Mouse (Mus musculus) spleen, embryonic (tissue): ENCODE data around the gene Spire2.

Experiments used
- CTCF ChIA-PET: fragments of 350-600 bp; sonication (Branson Sonifier 250); formaldehyde crosslinking; loops from one replicate; lab custom pipeline; 2022; lab: Charles Lee

The Spire2 gene

DNA sequence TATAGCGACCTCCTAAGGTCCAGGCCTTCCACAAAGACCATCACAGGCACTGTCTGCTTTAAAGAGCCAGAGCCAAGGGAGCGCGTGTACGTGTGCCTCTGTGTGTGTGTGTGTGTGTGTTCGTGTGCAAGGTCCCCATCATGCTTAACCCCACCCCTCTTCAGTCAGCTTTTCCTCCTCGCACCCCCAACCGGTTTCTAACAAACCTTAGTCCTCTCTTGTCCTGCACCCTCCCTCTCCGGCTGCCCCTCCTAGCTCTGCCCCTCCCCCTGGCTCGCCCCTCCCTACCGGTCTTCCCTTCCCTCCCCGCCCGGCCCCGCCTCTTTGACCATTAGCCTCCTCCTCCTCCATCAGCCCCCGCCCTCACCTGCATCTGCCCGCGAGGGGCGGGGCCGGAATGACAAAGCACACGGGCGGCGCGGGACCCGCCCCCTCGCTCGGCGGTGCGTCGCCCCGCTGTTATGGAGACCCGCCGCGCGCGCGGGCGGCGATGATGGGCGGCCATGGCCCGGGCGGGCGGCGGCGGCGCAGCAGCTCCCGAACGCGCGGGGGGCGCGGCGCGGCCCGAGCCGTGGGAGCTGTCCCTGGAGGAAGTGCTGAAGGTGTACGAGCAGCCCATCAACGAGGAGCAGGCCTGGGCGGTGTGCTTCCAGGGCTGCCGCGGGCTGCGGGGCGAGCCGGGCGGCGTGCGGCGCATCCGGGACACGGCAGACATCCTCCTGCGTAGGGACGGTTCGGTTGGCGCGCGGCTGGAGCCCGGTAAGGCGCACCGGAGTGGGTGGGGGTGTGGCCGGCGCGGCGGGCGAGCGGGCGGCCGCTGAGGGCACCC is at the start of gene Spire2:
Spire2 (plus strand) TSS at position 452 of the 829 bp plus-strand sequence.
- CTCF ChIA-PET: no interaction called here

GRCm38 (mm10) chr8:123282994-123283393 is 49.5 kb upstream of the Spire2 start:
- CTCF ChIA-PET: interaction anchor here (0.7 kb wide), 1 partner anchor 80 kb away, joined by 3 read pairs; no protein-coding TSS in a partner anchor

DNA sequence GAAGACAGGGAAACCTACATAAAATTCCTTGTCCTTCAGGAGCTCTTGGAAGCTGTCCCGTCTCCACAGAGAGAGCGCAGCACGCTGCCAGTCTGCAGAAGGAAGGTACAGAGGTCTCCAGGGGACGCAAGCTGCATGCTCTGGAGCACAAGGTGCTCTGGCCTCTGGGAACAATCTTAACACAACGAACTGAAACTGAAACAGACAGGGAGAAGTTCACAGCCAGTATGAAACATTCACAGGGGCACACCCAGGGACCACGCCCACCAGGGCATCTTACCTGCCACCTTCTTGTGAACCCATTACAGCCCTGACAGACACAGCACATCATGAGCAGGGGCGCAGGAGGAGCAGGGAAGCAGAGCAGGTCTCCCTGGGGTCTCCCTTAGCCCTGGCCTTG is 48.5 kb upstream of the Spire2 start:
- CTCF ChIA-PET: no interaction called here

DNA sequence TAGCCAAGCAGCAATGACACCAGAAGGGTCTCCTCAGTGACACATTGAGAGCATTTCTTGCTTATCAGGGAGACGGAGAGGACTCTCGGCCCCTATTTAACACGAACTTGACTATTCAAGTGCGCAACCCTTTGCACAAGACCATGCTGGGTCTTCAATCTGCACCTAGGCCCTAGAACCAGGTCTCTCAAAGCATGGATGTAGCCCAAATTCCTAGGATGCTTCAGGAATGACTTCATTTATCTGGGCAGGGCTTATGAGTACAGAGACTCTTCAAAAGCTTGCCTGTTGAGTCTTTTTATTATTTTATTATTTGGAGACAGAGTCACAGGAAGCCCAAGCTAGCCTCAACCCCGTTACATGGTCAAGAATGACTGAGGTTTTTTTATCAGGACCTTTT is 48.0 kb upstream of the Spire2 start:
- CTCF ChIA-PET: no interaction called here

- CTCF ChIA-PET: no interaction called here
These were observed 45.2 kb upstream of the Spire2 start for GRCm38 (mm10) chr8:123287362-123287761.

DNA sequence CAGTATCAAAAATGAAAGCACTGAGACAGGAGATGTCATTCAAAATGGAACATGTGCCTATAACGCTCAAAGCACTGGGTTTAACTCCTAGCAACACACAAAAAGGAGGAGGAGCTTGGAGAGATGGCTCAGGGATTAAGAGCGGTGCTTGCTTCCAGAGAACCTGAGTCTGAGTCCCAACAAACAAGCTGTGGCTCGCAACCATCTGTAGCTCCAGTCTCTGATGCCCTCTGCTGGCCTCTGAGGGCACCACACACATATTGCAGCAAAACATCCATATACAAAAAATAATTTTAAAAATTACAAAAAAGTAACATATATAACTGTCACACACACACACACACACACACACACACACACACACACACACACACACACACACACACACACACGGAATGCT is 42.3 kb upstream of the Spire2 start:
- CTCF ChIA-PET: interaction anchor here (0.5 to 0.8 kb wide), 6 partner anchors 61 to 793 kb away, joined by 3 to 12 read pairs (median 6); no protein-coding TSS in a partner anchor

GRCm38 (mm10) chr8:123290679-123291078 is 41.8 kb upstream of the Spire2 start:
- CTCF ChIA-PET: interaction anchor here (0.5 to 0.7 kb wide), 3 partner anchors 61 to 743 kb away, joined by 3 to 6 read pairs (median 4); no protein-coding TSS in a partner anchor

DNA sequence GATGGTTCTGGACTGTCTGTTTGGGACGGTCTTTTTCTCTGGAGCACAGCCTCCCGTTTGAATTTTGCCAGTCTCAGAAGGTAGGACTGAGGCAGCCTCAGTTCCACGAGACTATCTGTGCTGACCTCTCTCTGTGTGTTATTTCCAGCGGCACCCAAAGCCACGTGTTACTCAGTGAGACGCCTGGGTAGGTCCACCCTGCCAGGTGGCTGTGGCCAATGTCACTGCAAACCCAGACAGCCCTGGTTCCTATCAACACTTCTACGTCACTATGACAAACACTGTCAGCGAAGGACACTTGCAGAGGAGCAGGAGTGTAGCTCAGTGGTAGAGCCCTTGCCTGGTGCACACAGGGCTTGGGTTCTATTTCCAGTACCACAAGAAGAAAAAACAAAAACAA is 40.8 kb upstream of the Spire2 start:
- CTCF ChIA-PET: no interaction called here

- CTCF ChIA-PET: no interaction called here
These were observed 40.2 kb upstream of the Spire2 start for GRCm38 (mm10) chr8:123292281-123292680.

GRCm38 (mm10) chr8:123292785-123293184 is 39.7 kb upstream of the Spire2 start:
- CTCF ChIA-PET: no interaction called here

DNA sequence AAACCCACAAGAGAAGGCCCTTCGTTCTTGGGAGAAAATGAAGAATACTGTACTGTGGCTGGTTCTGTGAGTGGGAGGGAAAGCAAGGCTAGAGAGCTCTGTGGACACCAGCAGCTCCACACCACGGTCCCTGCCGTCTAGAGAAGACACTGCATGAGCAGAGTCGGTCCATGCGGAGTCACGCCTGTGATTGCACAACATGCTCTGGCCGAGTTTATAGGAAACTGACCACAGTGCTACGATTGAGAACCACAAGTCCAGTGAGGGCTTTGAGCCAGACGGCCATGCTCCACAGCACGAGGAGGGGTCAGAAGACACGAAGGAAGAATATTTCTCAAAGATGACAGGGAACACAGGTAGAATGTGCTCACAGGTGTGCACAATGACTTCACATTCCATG is 34.2 kb upstream of the Spire2 start:
- CTCF ChIA-PET: no interaction called here

GRCm38 (mm10) chr8:123308738-123309137 is 23.8 kb upstream of the Spire2 start:
- CTCF ChIA-PET: no interaction called here

GRCm38 (mm10) chr8:123317781-123318466 is 14.6 kb upstream of the Spire2 start:
- CTCF ChIA-PET: interaction anchor here (0.7 kb wide), 1 partner anchor 408 kb away, joined by 3 read pairs; no protein-coding TSS in a partner anchor

DNA sequence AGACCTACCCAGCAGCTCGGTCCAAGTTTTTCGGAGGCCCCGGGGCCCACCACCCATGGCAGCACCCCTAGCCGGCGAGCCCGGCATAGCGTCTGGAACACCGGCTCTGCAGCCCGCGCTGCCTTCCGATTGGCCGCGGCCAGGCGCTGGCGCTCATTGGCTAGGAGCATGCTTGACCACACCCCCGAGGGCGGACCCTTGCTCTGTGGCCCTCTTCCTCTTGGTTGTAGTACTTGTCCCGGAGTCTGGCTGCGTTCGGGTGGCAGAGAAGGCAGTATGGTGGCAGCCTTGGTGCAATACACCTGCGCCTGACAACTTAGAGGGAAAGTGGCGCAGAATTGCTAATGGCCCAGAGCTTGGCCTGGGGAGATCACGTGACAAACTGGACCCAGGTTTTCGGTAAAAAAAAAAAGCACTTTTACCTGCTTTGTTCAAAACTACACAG is 14.0 kb upstream of the Spire2 start, which contains the start of gene Fanca:
Fanca (minus strand) TSS at position 110 of the 445 bp plus-strand sequence.
- CTCF ChIA-PET: interaction anchor here (0.5 to 0.7 kb wide), 2 partner anchors 408 to 642 kb away, joined by 3 to 7 read pairs; no protein-coding TSS in a partner anchor

DNA sequence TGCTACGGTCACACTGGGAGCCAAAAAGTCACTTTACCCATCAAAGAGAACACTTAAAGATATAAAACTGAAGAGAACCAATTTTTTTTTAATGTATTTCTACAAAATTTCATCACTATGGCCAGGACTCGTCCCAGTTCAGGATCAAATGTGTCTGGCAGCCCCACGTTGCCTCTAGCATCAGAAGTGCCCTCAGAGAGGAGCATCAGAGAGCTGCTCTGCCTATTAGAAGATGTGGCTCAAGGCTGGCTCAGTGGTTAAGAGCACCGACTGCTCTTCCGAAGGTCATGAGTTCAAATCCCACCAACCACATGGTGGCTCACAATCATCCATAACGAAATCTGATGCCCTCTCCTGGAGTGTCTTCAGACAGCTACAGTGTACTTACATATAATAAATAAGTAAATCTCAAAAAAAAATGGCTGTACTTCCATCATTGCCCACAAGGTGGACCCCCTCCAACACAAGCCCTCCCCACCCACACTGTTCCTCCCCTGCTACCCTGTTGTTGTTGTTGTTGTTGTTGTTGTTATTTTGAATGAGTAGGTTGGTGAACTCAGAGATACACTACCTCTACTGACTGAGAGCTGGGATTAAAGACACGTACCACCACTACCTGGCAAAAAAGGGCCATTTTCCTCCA is 12.9 kb upstream of the Spire2 start:
- CTCF ChIA-PET: interaction anchor here (0.7 kb wide), 1 partner anchor 42 kb away, joined by 4 read pairs; no protein-coding TSS in a partner anchor

DNA sequence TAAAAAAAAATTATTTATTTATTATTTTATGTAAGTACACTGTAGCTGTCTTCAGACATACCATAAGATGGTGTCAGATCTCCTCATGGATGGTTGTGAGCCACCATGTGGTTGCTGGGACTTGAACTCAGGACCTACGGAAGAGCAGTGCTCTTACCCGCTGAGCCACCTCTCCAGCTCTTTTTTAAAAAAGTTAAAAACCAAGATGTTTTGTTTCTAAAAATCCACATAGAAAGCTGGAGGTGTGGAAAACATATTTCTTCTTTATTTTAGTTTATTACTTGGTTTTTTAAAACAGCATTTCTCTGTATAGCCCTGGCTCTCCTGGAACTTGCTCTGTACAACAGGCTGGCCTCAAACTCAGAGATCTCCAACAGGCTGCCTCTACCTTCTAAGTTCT is 4.0 kb upstream of the Spire2 start:
- CTCF ChIA-PET: interaction anchor here (0.6 kb wide), 1 partner anchor 97 kb away, joined by 3 read pairs; no protein-coding TSS in a partner anchor

DNA sequence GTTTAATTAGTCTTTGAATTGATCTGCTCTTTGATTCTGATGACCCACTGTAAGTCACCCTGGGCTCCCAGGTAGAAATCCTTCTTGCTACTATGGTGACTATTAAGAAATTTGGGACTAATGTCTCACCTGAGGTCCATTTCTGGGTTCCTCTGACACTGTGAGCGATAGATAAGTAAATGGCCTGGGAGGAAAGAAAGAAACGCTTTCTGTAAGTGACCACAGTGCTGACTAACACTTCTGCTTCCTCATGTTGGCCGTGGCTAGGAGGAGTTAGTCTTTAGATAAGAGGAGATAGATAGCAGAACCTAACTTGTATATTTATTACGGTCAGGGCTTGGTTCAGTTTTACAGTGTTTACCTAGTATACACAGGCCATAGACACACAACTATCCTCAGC is 3.2 kb upstream of the Spire2 start:
- CTCF ChIA-PET: no interaction called here

DNA sequence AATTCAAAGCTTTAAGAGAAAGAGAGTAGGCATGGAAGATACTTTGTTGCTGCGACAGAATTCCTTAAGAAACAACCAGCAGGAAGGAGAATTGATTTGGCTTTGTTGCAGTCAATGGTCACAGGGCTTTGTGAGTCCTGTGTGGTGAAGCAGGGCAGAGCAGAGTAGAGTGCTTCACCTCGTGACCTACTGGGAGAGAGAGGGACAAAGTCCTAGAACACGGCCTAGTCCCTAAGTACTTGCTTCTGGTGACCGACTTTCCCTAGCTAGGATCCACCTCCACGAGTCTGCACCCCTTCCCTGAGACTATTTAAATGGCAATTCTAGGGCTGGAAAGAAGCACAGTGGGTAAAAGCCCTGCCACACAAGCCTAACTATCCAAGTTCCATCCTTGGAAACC is 2.6 kb upstream of the Spire2 start:
- CTCF ChIA-PET: no interaction called here

- CTCF ChIA-PET: no interaction called here
These were observed 1.8 kb upstream of the Spire2 start for GRCm38 (mm10) chr8:123330701-123331100.

GRCm38 (mm10) chr8:123331301-123331700 is 1.2 kb upstream of the Spire2 start:
- CTCF ChIA-PET: no interaction called here

DNA sequence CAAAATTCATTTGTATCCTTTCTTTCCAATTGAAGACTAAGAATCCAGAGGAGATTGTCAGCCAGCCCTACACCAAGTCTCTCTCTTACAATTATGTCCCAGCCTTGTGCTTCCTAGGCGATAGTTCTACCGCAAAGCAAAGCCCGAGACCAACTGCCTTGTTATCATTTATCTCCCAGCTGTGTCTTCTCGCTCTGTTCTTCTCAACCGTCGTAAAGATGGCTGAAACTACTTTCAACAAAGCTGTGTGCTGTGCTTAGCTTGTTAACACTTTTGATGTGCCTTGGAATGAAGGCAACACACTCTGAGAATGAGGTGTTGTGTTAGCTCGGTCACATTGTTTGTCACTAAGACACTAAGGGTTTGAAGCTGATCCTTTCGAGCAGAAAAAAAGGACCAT is 703 bp upstream of the Spire2 start:
- CTCF ChIA-PET: no interaction called here
